Mouse (Mus musculus) bone marrow macrophage, adult 2 months (primary cell): Measurements from ENCODE around the gene Dand5.

Source experiments
- CTCF ChIP-seq: IDR thresholded peaks from 2 replicates; pipeline ENCODE4 v1.5.1; 2012; ENCODE audit warnings: low read depth, mild to moderate bottlenecking, low read length, moderate library complexity
- POLR2A ChIP-seq: IDR thresholded peaks from 2 replicates; pipeline ENCODE4 v1.6.1; 2012; ENCODE audit warnings: mild to moderate bottlenecking, low read depth, low read length, borderline replicate concordance

DNA sequence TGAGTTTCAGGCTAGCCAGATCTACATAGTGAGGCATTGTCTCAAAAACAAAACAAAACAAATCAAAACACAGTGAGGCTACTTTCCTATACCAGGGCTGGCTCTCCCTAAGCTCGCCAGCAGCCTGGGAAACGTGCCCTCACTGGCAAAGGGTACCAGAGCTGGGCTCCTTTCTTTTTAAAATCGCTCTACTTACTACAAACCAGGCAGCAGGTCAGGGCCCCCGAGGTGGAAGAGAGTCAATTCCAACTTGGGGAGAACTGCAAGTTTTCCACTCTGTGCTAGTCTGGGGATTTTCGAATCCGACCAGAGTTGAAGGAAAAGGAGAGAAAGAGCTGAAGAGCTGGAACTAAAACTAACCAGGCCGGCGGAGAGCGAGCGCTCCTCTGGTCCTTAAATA is 39.9 kb downstream of the Dand5 start:
- TF ChIP-seq CTCF = no peak
- TF ChIP-seq POLR2A = no peak
